Mouse (Mus musculus) gonadal fat pad, adult 2 months (tissue): ENCODE measurements around the gene Cct6b. TPM values are rescaled to one million over a fixed set of nuclear protein-coding genes. Genes with fewer than 3 reads are reported as not detected.
A peak's percentile ranks its signal among the peaks of the same experiment; 100 is the strongest.
"Not testable (repeated sequence)": the region's sequence is repeated elsewhere in the genome, so short reads cannot be mapped to it uniquely, and the experiment has no call there.

Source experiments
- DNase-seq: peaks from one replicate; pipeline ENCODE4 v3.0.0-alpha.2; 2012; ENCODE audit warnings: low read depth
- polyA plus RNA-seq: library from polyadenylated mRNA; depleted of rRNA; stranded (reverse); fragments of >200 nt; gene quantifications from 2 replicates; pipeline ENCODE4 v1.2.3, GENCODE M21; 2012; rRNA removed

Gene Cct6b
- polyA plus RNA-seq, 1 experiment, result 0.39 TPM

- DNase-seq, result no peak
Observed at GRCm38 (mm10) chr11:82699865-82700410, 64.2 kb downstream of the Cct6b start.

- no peak for DNase-seq
Observed at GRCm38 (mm10) chr11:82695930-82696329, 68.2 kb downstream of the Cct6b start.

- DNase-seq, result not testable (repeated sequence)
Observed at GRCm38 (mm10) chr11:82694947-82695346, 69.2 kb downstream of the Cct6b start.

- DNase-seq, result no peak
Observed at GRCm38 (mm10) chr11:82692668-82693067, 71.5 kb downstream of the Cct6b start.

- no peak for DNase-seq
Observed at GRCm38 (mm10) chr11:82690476-82690875, 73.6 kb downstream of the Cct6b start.

GRCm38 (mm10) chr11:82687668-82688067 is 76.5 kb downstream of the Cct6b start:
- no peak for DNase-seq

- peak; percentile 69 for DNase-seq
Observed at GRCm38 (mm10) chr11:82684676-82685075, 79.4 kb downstream of the Cct6b start.

- no peak for DNase-seq
Observed at GRCm38 (mm10) chr11:82683765-82684505, 80.2 kb downstream of the Cct6b start.

GRCm38 (mm10) chr11:82678561-82678960 is 85.6 kb downstream of the Cct6b start:
- no peak for DNase-seq

Other genes with a start within 250 kb of the Cct6b start
- gene Zfp830, start within 50 bp of the Cct6b start, polyA plus RNA-seq, result 4.1 and 5.0 TPM in 2 replicates
- gene Lig3, start 16.8 kb upstream of the Cct6b start, polyA plus RNA-seq, result 19.4 and 23.3 TPM in 2 replicates
- 18.2 and 22.5 TPM in 2 replicates for gene Rffl, start 106.9 kb upstream of the Cct6b start, polyA plus RNA-seq
- gene Rad51d, start 126.3 kb upstream of the Cct6b start, polyA plus RNA-seq, result 19.5 and 22.4 TPM in 2 replicates
- gene Fndc8, start 127.8 kb upstream of the Cct6b start, polyA plus RNA-seq, result 1.3 and 1.7 TPM in 2 replicates
- 20.9 and 25.7 TPM in 2 replicates for gene Nle1, start 144.1 kb upstream of the Cct6b start, polyA plus RNA-seq
- gene Unc45b, start 146.2 kb upstream of the Cct6b start, polyA plus RNA-seq, result 4.0 and 5.0 TPM in 2 replicates
- 16.2 and 18.3 TPM in 2 replicates for gene Slfn5, start 187.0 kb upstream of the Cct6b start, polyA plus RNA-seq
- gene Slfn9, start 227.5 kb upstream of the Cct6b start, polyA plus RNA-seq, result 0.36 and 0.41 TPM in 2 replicates